Mouse (Mus musculus): Measurements from ENCODE around the gene Zscan2. TPM values are rescaled to one million over a fixed set of nuclear protein-coding genes. Genes with fewer than 3 reads are reported as not detected.
A peak's percentile ranks its signal among the peaks of the same experiment; 100 is the strongest.
"Not testable (repeated sequence)": the region's sequence is repeated elsewhere in the genome, so short reads cannot be mapped to it uniquely, and the experiment has no call there.

The Zscan2 gene
- total and polyA plus RNA-seq, 2 experiments, result 1.6 to 3.0 TPM

GRCm38 (mm10) chr7:80823875-80824682, 36.6 kb upstream of the Zscan2 start:
- no peaks in the 10 kb centered on the region for H3K27me3 ChIP-seq (ENCODE audit: control insufficient read depth, insufficient read depth, low read length)
- H3K36me3 ChIP-seq (ENCODE audit: control insufficient read depth, insufficient read depth, low read length), result no peaks in the 10 kb centered on the region
- no peak for TF ChIP-seq CTCF (IDR thresholded peaks at IDR 0.05; ENCODE audit: low read depth, low read length)
- TF ChIP-seq POLR2A (IDR thresholded peaks at IDR 0.05; ENCODE audit: extremely low read depth, insufficient read depth, low read length), result no peak
- no peak for DNase-seq (ENCODE audit: extremely low read depth, low read depth, low spot score)
- H3K4me3 ChIP-seq (ENCODE audit: insufficient read depth, low read depth, low read length), result no peak overlapping the region
- WGBS, result 76% methylated on average over 11 of the region's 11 CpGs
- H3K9ac ChIP-seq (ENCODE audit: low read depth, low read length), result no peak overlapping the region
- H3K79me2 ChIP-seq (ENCODE audit: control insufficient read depth, insufficient read depth, low read length), result no peaks in the 10 kb centered on the region
- H3K4me1 ChIP-seq (ENCODE audit: control insufficient read depth, insufficient read depth, low read length), result no peaks in the 10 kb centered on the region
- no peak overlapping the region for H3K27ac ChIP-seq (replicated peaks; ENCODE audit: insufficient read depth, low read depth, low read length)

GRCm38 (mm10) chr7:80825843-80826403, 34.8 kb upstream of the Zscan2 start, which contains the start of gene Iqgap1:
Gene Iqgap1 (minus strand): TSS chr7:80825974.
- H3K36me3 ChIP-seq (ENCODE audit: control insufficient read depth, insufficient read depth, low read length), result no peaks in the 10 kb centered on the region

DNA sequence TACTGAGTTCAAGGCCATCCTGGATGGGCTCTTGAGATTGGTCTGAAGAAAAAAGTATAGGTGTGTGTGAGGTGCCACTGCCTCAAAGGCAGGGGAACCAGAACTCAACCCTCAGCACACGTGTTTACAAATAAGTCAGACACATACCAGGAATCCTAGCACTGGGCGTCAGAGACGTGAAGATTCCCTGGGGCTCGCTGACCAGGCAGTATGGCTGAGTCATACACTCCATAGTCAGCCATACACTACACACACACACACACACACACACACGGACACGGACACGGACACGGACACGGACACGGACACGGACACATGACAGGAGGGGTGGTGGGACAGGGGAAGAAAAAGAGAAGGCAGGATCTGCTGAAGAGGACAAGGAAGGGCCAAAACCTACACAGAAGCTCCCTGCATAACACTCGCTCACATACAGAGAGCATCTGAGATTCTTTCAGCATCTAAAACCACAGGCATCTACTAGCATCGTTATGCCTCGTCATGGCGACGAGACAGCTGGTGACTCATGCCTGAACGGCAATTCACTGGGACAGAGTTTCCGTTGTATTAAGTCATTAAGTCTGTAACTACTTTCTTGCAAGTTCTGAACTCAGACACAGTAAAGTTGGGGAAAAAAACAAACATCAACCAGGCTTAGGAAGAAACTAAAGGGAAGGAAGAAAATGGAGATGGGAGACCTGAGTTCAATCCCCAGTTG, 32.4 kb upstream of the Zscan2 start:
- no peak overlapping the region for H3K27ac ChIP-seq (replicated peaks; ENCODE audit: insufficient read depth, low read depth, low read length)

More at GRCm38 (mm10) chr7:80825843-80826403, 34.8 kb upstream of the Zscan2 start, which contains the start of gene Iqgap1:
- H3K27ac ChIP-seq (replicated peaks; ENCODE audit: insufficient read depth, low read depth, low read length), result no peak within 1 kb of the TSS
- H3K9ac ChIP-seq (ENCODE audit: low read depth, low read length), result no peak within 1 kb of the TSS
- TF ChIP-seq CTCF (IDR thresholded peaks at IDR 0.05; ENCODE audit: low read depth, low read length) (no peak), POLR2A (IDR thresholded peaks at IDR 0.05; ENCODE audit: extremely low read depth, insufficient read depth, low read length) (no peak)
- 87% methylated on average over 11 of the region's 11 CpGs for WGBS
- no peaks in the 10 kb centered on the region for H3K27me3 ChIP-seq (ENCODE audit: control insufficient read depth, insufficient read depth, low read length)
- no peaks in the 10 kb centered on the region for H3K79me2 ChIP-seq (ENCODE audit: control insufficient read depth, insufficient read depth, low read length)
- no peaks in the 10 kb centered on the region for H3K4me1 ChIP-seq (ENCODE audit: control insufficient read depth, insufficient read depth, low read length)
- no peak for DNase-seq (ENCODE audit: extremely low read depth, low read depth, low spot score)
- H3K4me3 ChIP-seq (ENCODE audit: insufficient read depth, low read depth, low read length), result no peak within 1 kb of the TSS

DNA sequence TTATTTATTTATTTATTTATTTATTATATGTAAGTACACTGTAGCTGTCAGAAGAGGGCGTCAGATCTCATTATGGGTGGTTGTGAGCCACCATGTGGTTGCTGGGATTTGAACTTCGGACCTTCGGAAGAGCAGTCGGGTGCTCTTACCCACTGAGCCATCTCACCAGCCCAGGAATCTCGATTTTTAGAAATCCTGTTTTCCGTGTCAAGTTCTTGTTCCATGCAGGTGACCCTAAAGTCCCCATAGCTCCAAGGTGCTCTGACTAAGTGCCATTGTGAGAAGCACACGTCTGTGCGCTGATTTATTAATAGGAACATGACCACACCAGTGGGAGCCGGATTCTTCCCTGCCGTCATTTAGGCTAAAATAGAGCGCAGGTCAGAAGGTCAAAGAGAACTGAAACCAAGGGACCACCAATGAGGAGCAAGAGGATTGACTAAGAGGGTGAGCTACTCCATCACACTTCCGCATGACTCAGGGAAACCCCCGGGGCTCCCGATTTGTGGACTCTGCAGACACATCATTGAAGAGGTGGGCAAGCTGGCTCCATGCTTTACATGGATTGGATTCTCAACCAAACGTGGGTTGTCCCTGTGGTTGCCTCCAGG, 30.4 kb upstream of the Zscan2 start:
- TF ChIP-seq POLR2A (IDR thresholded peaks at IDR 0.05; ENCODE audit: extremely low read depth, insufficient read depth, low read length) (no peak), CTCF (IDR thresholded peaks at IDR 0.05; ENCODE audit: low read depth, low read length) (no peak)
- Histone ChIP-seq H3K4me1 (ENCODE audit: control insufficient read depth, insufficient read depth, low read length) (peaks cover 2% of the 10 kb centered on the region), H3K9ac (ENCODE audit: low read depth, low read length) (no peak overlapping the region), H3K79me2 (ENCODE audit: control insufficient read depth, insufficient read depth, low read length) (no peaks in the 10 kb centered on the region), H3K4me3 (ENCODE audit: insufficient read depth, low read depth, low read length) (no peak overlapping the region), H3K27ac (replicated peaks; ENCODE audit: insufficient read depth, low read depth, low read length) (no peak overlapping the region), H3K27me3 (ENCODE audit: control insufficient read depth, insufficient read depth, low read length) (no peaks in the 10 kb centered on the region), H3K36me3 (ENCODE audit: control insufficient read depth, insufficient read depth, low read length) (no peaks in the 10 kb centered on the region)
- DNase-seq (ENCODE audit: extremely low read depth, low read depth, low spot score), result peak; percentile 42
- 85% methylated on average over 15 of the region's 15 CpGs for WGBS

More for the DNA sequence above, 32.4 kb upstream of the Zscan2 start:
- no peaks in the 10 kb centered on the region; the same call in 1 of the 2 replicates for H3K4me1 ChIP-seq (ENCODE audit: control insufficient read depth, insufficient read depth, low read length)
- 86% methylated on average over 18 of the region's 18 CpGs for WGBS
- no peak for DNase-seq (ENCODE audit: extremely low read depth, low read depth, low spot score)
- H3K9ac ChIP-seq (ENCODE audit: low read depth, low read length), result no peak overlapping the region
- no peaks in the 10 kb centered on the region for H3K27me3 ChIP-seq (ENCODE audit: control insufficient read depth, insufficient read depth, low read length)
- TF ChIP-seq CTCF (IDR thresholded peaks at IDR 0.05; ENCODE audit: low read depth, low read length), result no peak
- TF ChIP-seq POLR2A (IDR thresholded peaks at IDR 0.05; ENCODE audit: extremely low read depth, insufficient read depth, low read length), result no peak
- H3K79me2 ChIP-seq (ENCODE audit: control insufficient read depth, insufficient read depth, low read length), result no peaks in the 10 kb centered on the region
- H3K4me3 ChIP-seq (ENCODE audit: insufficient read depth, low read depth, low read length), result no peak overlapping the region
- no peaks in the 10 kb centered on the region for H3K36me3 ChIP-seq (ENCODE audit: control insufficient read depth, insufficient read depth, low read length)

- no peaks in the 10 kb centered on the region for H3K27me3 ChIP-seq (ENCODE audit: control insufficient read depth, insufficient read depth, low read length)
- 52% methylated on average over 4 of the region's 4 CpGs for WGBS
- H3K4me3 ChIP-seq (ENCODE audit: insufficient read depth, low read depth, low read length), result no peak overlapping the region
- no peak overlapping the region for H3K9ac ChIP-seq (ENCODE audit: low read depth, low read length)
- peaks cover 2% of the 10 kb centered on the region for H3K4me1 ChIP-seq (ENCODE audit: control insufficient read depth, insufficient read depth, low read length)
- DNase-seq (ENCODE audit: extremely low read depth, low read depth, low spot score), result peak; percentile 31
- H3K27ac ChIP-seq (replicated peaks; ENCODE audit: insufficient read depth, low read depth, low read length), result no peak overlapping the region
- no peaks in the 10 kb centered on the region for H3K79me2 ChIP-seq (ENCODE audit: control insufficient read depth, insufficient read depth, low read length)
- TF ChIP-seq POLR2A (IDR thresholded peaks at IDR 0.05; ENCODE audit: extremely low read depth, insufficient read depth, low read length) (no peak), CTCF (IDR thresholded peaks at IDR 0.05; ENCODE audit: low read depth, low read length) (no peak)
- H3K36me3 ChIP-seq (ENCODE audit: control insufficient read depth, insufficient read depth, low read length), result no peaks in the 10 kb centered on the region
Measured at GRCm38 (mm10) chr7:80832191-80832590, 28.5 kb upstream of the Zscan2 start.

- H3K27me3 ChIP-seq (ENCODE audit: control insufficient read depth, insufficient read depth, low read length); H3K4me3 ChIP-seq (ENCODE audit: insufficient read depth, low read depth, low read length); H3K9ac ChIP-seq (ENCODE audit: low read depth, low read length); H3K4me1 ChIP-seq (ENCODE audit: control insufficient read depth, insufficient read depth, low read length); H3K27ac ChIP-seq (replicated peaks; ENCODE audit: insufficient read depth, low read depth, low read length); H3K79me2 ChIP-seq (ENCODE audit: control insufficient read depth, insufficient read depth, low read length); H3K36me3 ChIP-seq (ENCODE audit: control insufficient read depth, insufficient read depth, low read length): not testable (repeated sequence)
- peak; percentile 39 for DNase-seq (ENCODE audit: extremely low read depth, low read depth, low spot score)
- 21% methylated on average over 14 of the region's 14 CpGs for WGBS
Measured at GRCm38 (mm10) chr7:80832996-80833650, 27.6 kb upstream of the Zscan2 start.
